Mouse (Mus musculus) megakaryocyte, embryonic 14.5 days (primary cell): ENCODE results near the gene Slco1a6. TPM values are rescaled to one million over a fixed set of nuclear protein-coding genes. Genes with fewer than 3 reads are reported as not detected.
"Not testable (repeated sequence)": the region's sequence is repeated elsewhere in the genome, so short reads cannot be mapped to it uniquely, and the experiment has no call there.

Experiments
- H3K27me3 ChIP-seq: replicated peaks from 2 replicates; pipeline ENCODE3; 2012; ENCODE audit warnings: inconsistent platforms
- H3K36me3 ChIP-seq: replicated peaks from 2 replicates; pipeline ENCODE3; 2012; ENCODE audit warnings: low read length, inconsistent platforms, mixed read lengths
- H3K4me1 ChIP-seq: 2 replicates; pipeline ENCODE4 v1.6.1; 2012; ENCODE audit warnings: inconsistent platforms
- H3K4me3 ChIP-seq: replicated peaks from 2 replicates; pipeline ENCODE3; 2012; ENCODE audit warnings: moderate library complexity, mild to moderate bottlenecking, inconsistent platforms
- H3K9me3 ChIP-seq: 2 replicates; pipeline ENCODE4 v1.6.1; 2012; ENCODE audit warnings: inconsistent platforms
- FLI1 ChIP-seq: IDR thresholded peaks from 2 replicates; pipeline ENCODE4 v1.6.1; 2012; ENCODE audit warnings: low read length, inconsistent platforms, mixed read lengths
- GATA1 ChIP-seq: IDR thresholded peaks from 3 replicates; pipeline ENCODE4 v1.6.1; 2012; ENCODE audit warnings: mixed read lengths, low read length, inconsistent platforms, borderline replicate concordance
- polyA plus RNA-seq: library from polyadenylated mRNA; stranded (reverse); fragments of >175 nt; gene quantifications from 2 replicates; pipeline ENCODE4 v1.2.3, GENCODE M21; 2012; ENCODE audit warnings: low replicate concordance; ENCODE audit not compliant: insufficient read depth

Slco1a6 gene
- polyA plus RNA-seq, result not detected in 2 replicates

DNA sequence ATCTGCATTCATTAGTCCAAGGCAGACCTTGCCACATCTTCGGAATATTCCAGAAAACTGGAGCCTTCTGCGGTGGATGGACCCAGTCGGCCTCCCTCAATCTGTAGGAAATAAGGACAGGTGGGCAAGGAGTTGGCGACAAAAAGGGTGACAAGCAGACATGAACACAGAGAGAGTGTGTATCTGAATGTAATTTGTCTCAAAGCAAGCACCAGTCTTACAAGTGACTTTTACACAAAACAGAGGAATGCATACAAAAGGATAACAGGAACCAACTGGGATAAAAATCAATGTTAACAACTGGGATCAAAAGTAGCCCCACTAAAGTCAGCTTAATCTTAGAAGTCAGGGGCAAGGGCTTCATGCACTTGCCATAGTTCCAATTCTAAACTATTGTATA is at the start of gene Slco1a6:
Gene Slco1a6, minus strand, starts transcription at position 101 of the 400 bp plus-strand sequence.
- Histone ChIP-seq H3K27me3 (no peaks in the 10 kb centered on the region), H3K4me3 (no peak within 1 kb of the TSS), H3K9me3 (0 out of 2 replicates have a peak, but pooled peaks cover 7% of the 10 kb centered on the region), H3K4me1 (peaks cover 8% of the 10 kb centered on the region; the same call in 1 of the 2 replicates), H3K36me3 (peaks cover 8% of the 10 kb centered on the region)
- no peak for TF ChIP-seq GATA1
- no peak for TF ChIP-seq FLI1

DNA sequence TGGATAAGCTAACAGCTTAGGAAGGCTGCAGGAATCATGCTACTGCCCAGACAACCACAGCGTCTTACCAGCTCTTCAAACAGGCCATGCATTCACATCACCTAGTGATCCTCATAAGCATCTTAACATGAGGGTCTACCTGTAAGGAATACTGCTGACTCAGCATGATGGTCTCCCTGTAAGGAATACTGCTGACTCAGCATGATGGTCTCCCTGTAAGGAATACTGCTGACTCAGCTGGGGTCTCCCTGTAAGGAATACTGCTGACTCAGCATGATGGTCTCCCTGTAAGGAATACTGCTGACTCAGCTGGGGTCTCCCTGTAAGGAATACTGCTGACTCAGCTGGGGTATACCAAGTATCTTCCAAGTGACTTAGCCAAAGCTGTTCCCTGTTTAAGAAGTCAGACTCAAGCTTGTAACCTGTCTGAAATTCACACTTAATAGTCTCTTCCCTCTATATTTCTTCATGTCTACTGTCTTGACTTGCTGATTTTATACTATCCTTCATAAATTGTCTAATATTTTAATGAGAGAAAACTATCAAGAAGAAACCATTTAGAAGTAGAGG is 42.5 kb upstream of the Slco1a6 start:
- not testable (repeated sequence) for H3K4me1 ChIP-seq, H3K4me3 ChIP-seq, H3K27me3 ChIP-seq, H3K9me3 ChIP-seq, H3K36me3 ChIP-seq

DNA sequence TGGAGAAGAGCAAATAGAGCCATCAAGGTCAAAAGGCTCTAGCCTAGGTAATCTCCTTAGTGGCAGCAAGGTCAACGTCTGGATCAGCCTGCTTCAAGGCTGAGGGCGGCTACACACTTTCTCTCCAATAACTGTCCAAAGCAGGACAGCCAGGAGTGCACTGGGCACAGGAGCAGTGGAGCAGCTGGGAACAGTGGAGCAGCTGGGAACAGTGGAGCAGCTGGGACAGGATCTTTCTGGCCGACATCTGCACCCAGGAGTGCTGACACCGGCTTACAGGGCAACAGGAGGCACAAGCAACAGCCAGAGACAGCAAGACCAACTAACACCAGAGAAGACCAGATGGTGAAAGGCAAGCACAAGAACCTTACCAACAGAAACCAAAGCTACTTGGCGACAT is 36.7 kb upstream of the Slco1a6 start:
- TF ChIP-seq FLI1 (no peak), GATA1 (no peak)
- no peak overlapping the region for H3K4me3 ChIP-seq
- H3K27me3 ChIP-seq, result no peaks in the 10 kb centered on the region
- no peaks in the 10 kb centered on the region for H3K4me1 ChIP-seq
- H3K36me3 ChIP-seq, result no peaks in the 10 kb centered on the region
- H3K9me3 ChIP-seq, result peaks cover 7% of the 10 kb centered on the region; the same call in 1 of the 2 replicates

DNA sequence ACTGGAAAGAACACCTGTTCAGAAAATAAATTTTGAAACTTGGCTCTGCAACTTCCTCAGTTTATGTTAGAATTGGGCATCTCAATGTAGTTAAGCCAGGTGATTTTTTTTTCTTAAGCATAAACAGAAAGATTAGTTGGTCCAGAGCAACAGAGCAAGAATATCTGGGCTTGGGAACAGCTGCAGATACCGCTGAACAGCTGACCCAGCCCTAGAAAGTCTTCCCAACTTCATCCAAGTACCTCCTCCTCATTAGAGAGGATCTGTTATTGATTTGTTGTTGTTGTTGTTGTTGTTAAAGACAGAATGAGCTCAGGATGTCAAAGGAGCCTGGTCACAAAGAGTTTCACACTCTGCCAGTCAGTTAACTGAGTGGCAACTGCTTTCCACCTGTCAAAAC is 31.1 kb upstream of the Slco1a6 start:
- no peaks in the 10 kb centered on the region for H3K4me1 ChIP-seq
- no peaks in the 10 kb centered on the region for H3K27me3 ChIP-seq
- H3K36me3 ChIP-seq, result no peaks in the 10 kb centered on the region
- TF ChIP-seq GATA1, result no peak
- TF ChIP-seq FLI1, result no peak
- 0 out of 2 replicates have a peak, but pooled peaks cover 4% of the 10 kb centered on the region for H3K9me3 ChIP-seq
- H3K4me3 ChIP-seq, result no peak overlapping the region

DNA sequence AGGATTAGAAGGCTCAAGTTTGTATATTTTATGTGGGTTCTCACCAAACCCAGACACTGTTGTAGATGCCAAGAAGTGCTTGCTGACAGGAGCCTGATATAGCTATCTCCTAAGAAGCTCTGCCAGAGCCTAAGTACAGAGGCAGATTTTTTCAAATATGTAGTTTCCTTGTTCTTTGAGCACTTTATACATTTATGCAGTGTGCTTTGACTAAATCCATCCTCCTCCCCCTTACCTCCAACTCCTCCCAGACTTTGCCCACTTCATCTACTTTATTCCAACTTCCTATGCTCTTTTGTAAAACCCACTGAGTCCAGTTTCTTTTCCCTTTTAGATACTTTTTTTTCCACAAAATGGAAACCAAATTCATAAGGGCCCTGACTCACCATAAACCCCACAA is 11.8 kb upstream of the Slco1a6 start:
- Histone ChIP-seq H3K4me3 (no peak overlapping the region), H3K9me3 (0 out of 2 replicates have a peak, but pooled peaks cover 5% of the 10 kb centered on the region), H3K4me1 (peaks cover 10% of the 10 kb centered on the region; the same call in 1 of the 2 replicates), H3K27me3 (no peaks in the 10 kb centered on the region), H3K36me3 (no peaks in the 10 kb centered on the region)
- TF ChIP-seq GATA1 (no peak), FLI1 (no peak)

DNA sequence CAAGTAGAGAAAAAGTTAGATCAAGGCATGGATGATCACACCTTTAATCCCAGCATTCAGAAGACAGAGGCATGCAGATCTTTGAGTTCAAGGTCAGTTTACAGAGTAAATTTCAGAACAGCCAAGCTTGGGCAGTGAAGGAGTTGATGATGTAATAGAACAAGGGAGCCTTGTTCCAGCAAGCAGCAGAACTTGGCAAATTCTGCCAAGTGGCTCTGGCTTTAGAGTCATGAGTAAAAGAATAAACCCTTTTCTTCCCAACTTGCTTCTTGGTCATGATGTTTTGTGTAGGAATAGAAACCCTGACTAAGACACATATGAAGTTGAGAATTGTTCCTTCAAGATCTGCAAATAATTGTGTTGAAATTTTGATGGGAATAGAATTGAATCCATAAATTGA is 3.5 kb upstream of the Slco1a6 start:
- no peak for TF ChIP-seq GATA1
- TF ChIP-seq FLI1, result no peak
- Histone ChIP-seq H3K36me3 (peaks cover 8% of the 10 kb centered on the region), H3K4me3 (no peak overlapping the region), H3K27me3 (no peaks in the 10 kb centered on the region), H3K4me1 (peaks cover 8% of the 10 kb centered on the region; the same call in 1 of the 2 replicates), H3K9me3 (0 out of 2 replicates have a peak, but pooled peaks cover 7% of the 10 kb centered on the region)

DNA sequence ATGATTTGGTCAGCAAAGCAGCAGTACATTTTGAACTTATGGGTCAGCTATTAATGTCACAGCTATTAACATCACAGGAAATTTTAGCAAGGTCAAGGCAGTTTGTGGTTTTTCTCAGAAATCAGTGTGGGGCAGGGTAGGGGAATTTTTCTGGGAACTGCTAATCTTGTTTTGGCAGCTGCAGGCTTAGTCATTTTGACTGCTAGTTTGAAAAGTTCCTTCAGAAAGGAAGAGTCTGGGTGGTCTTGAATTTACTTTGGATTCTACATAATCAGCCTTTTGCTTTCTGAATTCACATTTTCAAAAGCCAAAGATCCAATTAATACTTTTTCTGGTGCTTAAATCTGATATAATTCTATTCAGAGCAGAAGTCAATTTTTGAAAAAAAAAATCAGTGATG is 1.4 kb upstream of the Slco1a6 start:
- Histone ChIP-seq H3K36me3 (peaks cover 8% of the 10 kb centered on the region), H3K27me3 (no peaks in the 10 kb centered on the region), H3K9me3 (0 out of 2 replicates have a peak, but pooled peaks cover 7% of the 10 kb centered on the region), H3K4me3 (no peak overlapping the region), H3K4me1 (peaks cover 8% of the 10 kb centered on the region; the same call in 1 of the 2 replicates)
- TF ChIP-seq GATA1 (no peak), FLI1 (no peak)

DNA sequence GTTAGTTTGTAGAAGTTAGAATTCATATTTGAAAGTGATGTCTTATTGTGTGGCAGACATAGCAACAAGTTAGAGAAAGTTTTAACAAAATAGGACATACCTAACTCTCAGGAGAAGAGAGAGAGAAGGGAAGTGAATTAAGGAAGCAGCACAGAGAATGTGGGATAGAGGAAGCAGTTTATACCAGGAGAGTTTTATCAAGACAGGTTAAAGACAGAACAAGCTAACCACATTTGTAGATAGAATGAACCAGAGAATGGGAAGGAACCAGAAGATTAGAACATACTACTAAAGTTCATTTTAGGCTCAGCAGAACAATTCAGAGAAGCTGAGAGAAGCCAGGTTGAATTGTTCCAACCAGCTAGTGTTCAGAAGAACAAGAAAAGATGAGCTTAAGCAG is 7.8 kb downstream of the Slco1a6 start:
- Histone ChIP-seq H3K4me1 (peaks cover 4% of the 10 kb centered on the region; the same call in 1 of the 2 replicates), H3K9me3 (0 out of 2 replicates have a peak, but pooled peaks cover 6% of the 10 kb centered on the region), H3K27me3 (no peaks in the 10 kb centered on the region), H3K36me3 (no peaks in the 10 kb centered on the region), H3K4me3 (no peak overlapping the region)
- no peak for TF ChIP-seq FLI1
- no peak for TF ChIP-seq GATA1

DNA sequence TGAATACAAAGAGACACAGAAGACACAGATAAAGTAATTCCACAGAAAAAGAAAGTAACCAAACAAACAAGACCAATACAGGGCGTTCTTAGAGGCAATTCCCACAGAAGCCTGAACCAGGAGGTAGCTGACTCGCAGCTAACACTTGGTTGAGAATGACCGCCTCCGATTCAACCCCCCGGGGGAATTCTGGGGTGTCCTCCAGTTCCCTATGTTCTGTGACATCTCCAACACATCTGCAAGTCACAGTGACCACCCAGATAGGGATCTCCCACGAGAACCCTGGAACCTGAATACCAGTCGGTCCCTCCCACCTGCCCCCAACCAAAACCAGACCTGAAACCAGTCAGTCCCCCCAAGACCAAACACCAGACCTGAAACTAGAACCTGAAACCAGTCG is 14.1 kb downstream of the Slco1a6 start:
- Histone ChIP-seq H3K4me3 (no peak overlapping the region), H3K27me3 (no peaks in the 10 kb centered on the region), H3K9me3 (no peaks in the 10 kb centered on the region), H3K4me1 (peaks cover 11% of the 10 kb centered on the region; the same call in 1 of the 2 replicates), H3K36me3 (no peaks in the 10 kb centered on the region)
- no peak for TF ChIP-seq FLI1
- TF ChIP-seq GATA1, result no peak

DNA sequence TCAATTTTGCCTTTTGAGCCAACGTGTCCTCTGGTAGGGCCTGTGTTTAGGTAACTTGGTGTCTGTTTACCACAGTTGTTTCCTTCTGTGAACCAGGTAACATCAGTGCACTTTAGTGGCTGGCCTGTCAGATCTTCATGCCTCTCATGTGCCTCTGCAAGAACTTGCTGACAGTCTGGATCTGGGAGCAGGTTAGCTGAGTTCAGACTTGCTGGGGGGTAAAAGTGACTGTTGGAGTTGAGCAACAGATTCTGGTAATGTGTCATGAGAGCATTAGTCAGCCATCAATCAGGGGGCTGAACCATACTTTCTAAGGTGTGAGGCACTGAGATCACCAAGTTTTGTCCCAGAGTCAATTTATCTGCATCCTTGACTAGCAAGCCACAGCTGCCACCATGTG is 16.4 kb downstream of the Slco1a6 start:
- no peak overlapping the region for H3K4me3 ChIP-seq
- H3K36me3 ChIP-seq, result no peaks in the 10 kb centered on the region
- H3K27me3 ChIP-seq, result no peaks in the 10 kb centered on the region
- no peaks in the 10 kb centered on the region for H3K9me3 ChIP-seq
- TF ChIP-seq FLI1 (no peak), GATA1 (no peak)
- H3K4me1 ChIP-seq, result peaks cover 11% of the 10 kb centered on the region; the same call in 1 of the 2 replicates
